Mouse (Mus musculus) heart, embryonic 12.5 days (tissue): ENCODE measurements around the gene Prss22. TPM values are rescaled to one million over a fixed set of nuclear protein-coding genes. Genes with fewer than 3 reads are reported as not detected.

ENCODE experiments used
- ATAC-seq: fragments of 200-750 bp; cut with Nextera tagmentation; 2 replicates; pipeline ENCODE4 v1.8.0; 2017; ENCODE audit warnings: moderate TSS enrichment, moderate library complexity; ENCODE audit not compliant: insufficient number of reproducible peaks, low FRiP score
- H3K27ac ChIP-seq: fragments of 300-500 bp; sonication (generic); 2 replicates; pipeline ENCODE4 v1.5.1; 2016; ENCODE audit warnings: mild to moderate bottlenecking, moderate library complexity; ENCODE audit not compliant: poor library complexity, severe bottlenecking
- H3K27me3 ChIP-seq: fragments of 300-500 bp; sonication (generic); replicated peaks from 2 replicates; pipeline ENCODE4 v1.6.1; 2016; ENCODE audit warnings: mild to moderate bottlenecking, moderate library complexity
- H3K36me3 ChIP-seq: fragments of 300-500 bp; sonication (generic); 2 replicates; pipeline ENCODE4 v1.6.1; 2016; ENCODE audit warnings: mild to moderate bottlenecking, moderate library complexity
- H3K4me1 ChIP-seq: fragments of 300-500 bp; sonication (generic); replicated peaks from 2 replicates; pipeline ENCODE4 v1.6.1; 2016; ENCODE audit warnings: mild to moderate bottlenecking
- H3K4me2 ChIP-seq: fragments of 300-500 bp; sonication (generic); 2 replicates; pipeline ENCODE4 v1.6.1; 2016; ENCODE audit warnings: mild to moderate bottlenecking, moderate library complexity
- H3K4me3 ChIP-seq: fragments of 300-500 bp; sonication (generic); 2 replicates; pipeline ENCODE4 v1.5.1; 2016; ENCODE audit warnings: mild to moderate bottlenecking
- H3K9ac ChIP-seq: fragments of 300-500 bp; sonication (generic); 2 replicates; pipeline ENCODE4 v1.6.1; 2016; ENCODE audit warnings: mild to moderate bottlenecking, moderate library complexity
- H3K9me3 ChIP-seq: fragments of 300-500 bp; sonication (generic); replicated peaks from 2 replicates; pipeline ENCODE4 v1.6.1; 2016; ENCODE audit warnings: mild to moderate bottlenecking, moderate library complexity
- WGBS: fragments of 180-500 bp; shearing (Covaris S2); methylation state at CpG from one replicate; pipeline ENCODE4 v1.1.7; 2016; 5-methylcytosine and 5-hydroxymethylcytosine counted together
- polyA plus RNA-seq: library from polyadenylated mRNA; unstranded; fragments of >200 nt; fragmentation: Nextera tagmentation; extraction: Ambion mirVana; gene quantifications from 2 replicates; pipeline ENCODE4 v1.2.1, GENCODE M21; 2016

The Prss22 gene
- 0.29 TPM in 1 of 2 replicates, not detected in the other for polyA plus RNA-seq

GRCm38 (mm10) chr17:23997901-23998300 lies at the start of gene Prss22:
Prss22 (minus strand) TSS chr17:23998100.
- Histone ChIP-seq H3K9me3 (no peaks in the 10 kb centered on the region), H3K4me1 (peaks cover 22% of the 10 kb centered on the region), H3K36me3 (no peaks in the 10 kb centered on the region), H3K27me3 (peaks cover 39% of the 10 kb centered on the region), H3K27ac (no peak within 1 kb of the TSS), H3K4me3 (no peak within 1 kb of the TSS), H3K4me2 (no peak within 1 kb of the TSS), H3K9ac (no peak within 1 kb of the TSS)
- 56% methylated on average over 2 of the region's 2 CpGs for WGBS
- ATAC-seq: no peak

- H3K9ac ChIP-seq: no peak overlapping the region
- no peaks in the 10 kb centered on the region for H3K9me3 ChIP-seq
- H3K27ac ChIP-seq: no peak overlapping the region
- H3K4me3 ChIP-seq: no peak overlapping the region
- no peak for ATAC-seq
- peaks cover 42% of the 10 kb centered on the region for H3K36me3 ChIP-seq
- no peaks in the 10 kb centered on the region for H3K4me1 ChIP-seq
- no peak overlapping the region for H3K4me2 ChIP-seq
- no peaks in the 10 kb centered on the region for H3K27me3 ChIP-seq
- WGBS: 35% methylated on average over 5 of the region's 5 CpGs
Measured at GRCm38 (mm10) chr17:24046026-24046425, 48.1 kb upstream of the Prss22 start.

DNA sequence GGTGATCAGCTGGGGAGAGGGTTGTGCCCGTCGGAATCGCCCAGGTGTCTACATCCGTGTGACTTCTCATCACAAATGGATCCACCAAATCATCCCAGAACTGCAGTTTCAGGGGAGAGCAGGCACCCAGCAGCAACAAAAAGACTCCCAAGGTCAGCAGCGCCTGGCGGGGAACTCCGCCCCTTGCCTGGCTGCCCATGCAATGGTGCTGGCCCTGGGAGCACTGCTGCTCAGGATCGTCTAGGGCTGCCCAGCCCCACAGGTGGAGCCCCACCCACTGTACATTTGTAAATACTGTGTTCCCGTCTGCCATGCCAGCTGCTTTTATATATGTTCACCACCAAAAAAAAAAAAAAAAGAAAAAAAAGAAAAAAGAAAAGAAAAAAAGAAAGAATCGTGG lies 47.7 kb upstream of the Prss22 start:
- Histone ChIP-seq H3K27me3 (no peaks in the 10 kb centered on the region), H3K9me3 (no peaks in the 10 kb centered on the region), H3K27ac (no peak overlapping the region), H3K36me3 (peaks cover 38% of the 10 kb centered on the region), H3K4me1 (no peaks in the 10 kb centered on the region), H3K4me2 (no peak overlapping the region), H3K9ac (no peak overlapping the region), H3K4me3 (no peak overlapping the region)
- no peak for ATAC-seq
- 82% methylated on average over 10 of the region's 10 CpGs for WGBS

GRCm38 (mm10) chr17:24044482-24044881 lies 46.6 kb upstream of the Prss22 start:
- no peaks in the 10 kb centered on the region for H3K27me3 ChIP-seq
- no peak overlapping the region for H3K4me3 ChIP-seq
- H3K4me1 ChIP-seq: no peaks in the 10 kb centered on the region
- WGBS: 69% methylated on average over 5 of the region's 5 CpGs
- peaks cover 28% of the 10 kb centered on the region for H3K36me3 ChIP-seq
- no peak overlapping the region for H3K4me2 ChIP-seq
- no peak overlapping the region for H3K27ac ChIP-seq
- no peak for ATAC-seq
- no peaks in the 10 kb centered on the region; the same call in 1 of the 2 replicates for H3K9me3 ChIP-seq
- H3K9ac ChIP-seq: no peak overlapping the region

- no peaks in the 10 kb centered on the region for H3K36me3 ChIP-seq
- no peak for ATAC-seq
- H3K4me1 ChIP-seq: peaks cover 10% of the 10 kb centered on the region; the same call in 1 of the 2 replicates
- H3K27me3 ChIP-seq: no peaks in the 10 kb centered on the region
- H3K9ac ChIP-seq: no peak within 1 kb of the TSS
- no peaks in the 10 kb centered on the region; the same call in 1 of the 2 replicates for H3K9me3 ChIP-seq
- WGBS: 51% methylated on average over 4 of the region's 4 CpGs
- no peak within 1 kb of the TSS for H3K4me2 ChIP-seq
- H3K27ac ChIP-seq: no peak within 1 kb of the TSS
- H3K4me3 ChIP-seq: no peak within 1 kb of the TSS
Measured at GRCm38 (mm10) chr17:24037844-24038243, 39.9 kb upstream of the Prss22 start, which contains the start of gene Prss27. Prss27 (plus strand) TSS chr17:24038144.

- Histone ChIP-seq H3K9me3 (no peaks in the 10 kb centered on the region; the same call in 1 of the 2 replicates), H3K4me1 (peaks cover 10% of the 10 kb centered on the region; the same call in 1 of the 2 replicates), H3K4me2 (no peak overlapping the region), H3K27me3 (no peaks in the 10 kb centered on the region), H3K27ac (no peak overlapping the region), H3K36me3 (no peaks in the 10 kb centered on the region), H3K4me3 (no peak overlapping the region), H3K9ac (no peak overlapping the region)
- 81% methylated on average over 13 of the region's 13 CpGs for WGBS
- ATAC-seq: no peak
Measured at GRCm38 (mm10) chr17:24037360-24037759, 39.5 kb upstream of the Prss22 start.

- Histone ChIP-seq H3K4me2 (no peak overlapping the region), H3K27me3 (no peaks in the 10 kb centered on the region), H3K9ac (no peak overlapping the region), H3K9me3 (no peaks in the 10 kb centered on the region; the same call in 1 of the 2 replicates), H3K27ac (no peak overlapping the region), H3K4me3 (no peak overlapping the region), H3K4me1 (peaks cover 10% of the 10 kb centered on the region; the same call in 1 of the 2 replicates), H3K36me3 (no peaks in the 10 kb centered on the region)
- 63% methylated on average over 6 of the region's 6 CpGs for WGBS
- no peak for ATAC-seq
Measured at GRCm38 (mm10) chr17:24036954-24037353, 39.1 kb upstream of the Prss22 start.

DNA sequence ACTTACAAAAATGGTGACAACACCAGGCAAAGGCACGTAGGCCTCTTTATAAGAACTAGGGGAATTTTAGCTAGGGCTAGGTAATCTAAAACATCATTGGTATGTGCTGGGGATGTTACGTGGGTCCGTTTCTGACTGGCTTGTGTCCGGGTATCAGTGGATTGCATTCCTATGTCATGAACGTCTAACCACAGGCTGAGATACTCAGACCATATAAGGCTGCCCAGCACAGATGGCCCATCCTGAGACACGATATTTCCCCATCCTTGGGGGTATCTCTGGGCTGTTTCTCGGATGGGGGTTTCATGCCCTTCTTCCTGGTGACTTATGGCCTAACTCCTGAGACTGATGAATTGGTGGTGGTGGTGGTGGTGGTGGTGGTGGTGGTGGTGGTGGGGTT lies 37.2 kb upstream of the Prss22 start:
- Histone ChIP-seq H3K9me3 (no peaks in the 10 kb centered on the region; the same call in 1 of the 2 replicates), H3K4me2 (no peak overlapping the region), H3K27ac (no peak overlapping the region; the same call in 1 of the 2 replicates), H3K9ac (no peak overlapping the region), H3K4me3 (no peak overlapping the region), H3K4me1 (peaks cover 10% of the 10 kb centered on the region; the same call in 1 of the 2 replicates), H3K36me3 (no peaks in the 10 kb centered on the region), H3K27me3 (no peaks in the 10 kb centered on the region)
- ATAC-seq: no peak; the same call in 1 of the 2 replicates
- WGBS: 33% methylated on average over 7 of the region's 7 CpGs

- H3K27me3 ChIP-seq: peaks cover 7% of the 10 kb centered on the region
- H3K4me1 ChIP-seq: peaks cover 10% of the 10 kb centered on the region; the same call in 1 of the 2 replicates
- WGBS: 62% methylated on average over 10 of the region's 22 CpGs
- H3K27ac ChIP-seq: no peak overlapping the region
- no peak overlapping the region for H3K4me2 ChIP-seq
- H3K9me3 ChIP-seq: no peaks in the 10 kb centered on the region
- H3K4me3 ChIP-seq: no peak overlapping the region
- ATAC-seq: no peak
- H3K36me3 ChIP-seq: no peaks in the 10 kb centered on the region
- H3K9ac ChIP-seq: no peak overlapping the region
Measured at GRCm38 (mm10) chr17:24030551-24030950, 32.7 kb upstream of the Prss22 start.

- H3K9ac ChIP-seq: no peak overlapping the region
- H3K9me3 ChIP-seq: no peaks in the 10 kb centered on the region
- ATAC-seq: no peak
- no peak overlapping the region for H3K4me2 ChIP-seq
- H3K27ac ChIP-seq: no peak overlapping the region
- H3K4me1 ChIP-seq: 0 out of 2 replicates have a peak, but pooled peaks cover 2% of the 10 kb centered on the region
- 74% methylated on average over 7 of the region's 7 CpGs for WGBS
- H3K4me3 ChIP-seq: no peak overlapping the region
- H3K36me3 ChIP-seq: no peaks in the 10 kb centered on the region
- peaks cover 7% of the 10 kb centered on the region for H3K27me3 ChIP-seq
Measured at GRCm38 (mm10) chr17:24029477-24029876, 31.6 kb upstream of the Prss22 start.

DNA sequence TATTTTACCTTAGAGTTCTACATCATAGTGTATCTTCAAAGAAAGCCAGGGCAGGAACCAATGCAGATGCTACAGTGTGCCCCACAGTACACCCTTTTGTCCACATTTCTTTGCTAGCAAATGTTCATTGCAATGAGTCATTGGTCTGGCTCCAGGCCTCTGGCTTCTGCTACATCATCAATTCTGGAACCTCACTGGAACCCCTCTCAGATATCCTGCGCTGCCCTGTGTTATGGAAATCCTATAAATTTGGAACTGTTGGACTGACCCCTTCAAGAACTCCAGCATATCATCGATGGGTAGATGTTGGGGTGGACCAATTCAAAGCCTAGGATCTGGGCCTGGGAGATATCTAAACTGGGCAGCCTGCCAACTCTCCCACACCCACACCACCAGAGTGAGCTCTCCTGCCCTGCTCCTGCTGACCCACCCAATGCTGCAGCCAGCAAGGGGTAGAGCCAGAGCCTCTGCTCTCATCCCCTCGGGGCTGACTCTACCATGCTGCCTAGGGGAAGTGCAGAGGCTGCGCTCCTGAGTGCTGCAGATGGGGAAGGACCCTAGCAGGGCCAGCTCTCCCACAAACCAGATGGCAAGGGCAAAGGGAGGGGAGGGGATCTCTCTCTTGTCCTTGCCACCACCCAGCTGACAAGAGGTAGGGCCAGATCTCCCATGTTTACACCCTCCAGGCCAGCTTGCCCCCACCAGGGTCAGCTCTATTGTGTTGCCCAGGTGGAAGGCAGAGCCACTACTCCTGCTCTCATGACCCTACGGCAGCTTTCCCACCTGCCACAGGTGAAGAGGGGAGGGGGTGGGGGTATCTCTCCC lies 23.7 kb upstream of the Prss22 start:
- peak; percentile 55; the same call in 1 of the 2 replicates for ATAC-seq
- Histone ChIP-seq H3K9ac (no peak overlapping the region), H3K4me2 (no peak overlapping the region), H3K9me3 (no peaks in the 10 kb centered on the region), H3K27me3 (peaks cover 6% of the 10 kb centered on the region), H3K36me3 (no peaks in the 10 kb centered on the region), H3K27ac (no peak overlapping the region), H3K4me1 (peaks cover 6% of the 10 kb centered on the region), H3K4me3 (no peak overlapping the region)
- 59% methylated on average over 5 of the region's 5 CpGs for WGBS
